Mouse (Mus musculus) lung, embryonic 16.5 days (tissue): ENCODE results near the gene Pias1. TPM values are rescaled to one million over a fixed set of nuclear protein-coding genes. Genes with fewer than 3 reads are reported as not detected.

ENCODE experiments used
- ATAC-seq: fragments of 200-750 bp; cut with Nextera tagmentation; 2 replicates; pipeline ENCODE4 v1.8.0; 2017; ENCODE audit warnings: low read depth, mild to moderate bottlenecking, moderate library complexity
- H3K27ac ChIP-seq: fragments of 300-500 bp; sonication (generic); 2 replicates; pipeline ENCODE4 v1.5.1; 2014; ENCODE audit warnings: mild to moderate bottlenecking, control low read depth, low read length
- H3K27me3 ChIP-seq: fragments of 300-500 bp; sonication (generic); 2 replicates; pipeline ENCODE4 v1.6.1; 2014; ENCODE audit warnings: low read depth, low read length, mixed read lengths; ENCODE audit not compliant: control insufficient read depth, insufficient read depth
- H3K36me3 ChIP-seq: fragments of 300-500 bp; sonication (generic); 2 replicates; pipeline ENCODE4 v1.6.1; 2014; ENCODE audit warnings: low read length; ENCODE audit not compliant: control insufficient read depth, insufficient read depth
- H3K4me1 ChIP-seq: fragments of 300-500 bp; sonication (generic); replicated peaks from 2 replicates; pipeline ENCODE4 v1.6.1; 2014; ENCODE audit warnings: low read length, mixed read lengths; ENCODE audit not compliant: control insufficient read depth, insufficient read depth
- H3K4me2 ChIP-seq: fragments of 300-500 bp; sonication (generic); 2 replicates; pipeline ENCODE4 v1.6.1; 2014; ENCODE audit warnings: low read depth, low read length, control low read depth
- H3K4me3 ChIP-seq: fragments of 300-500 bp; sonication (generic); 2 replicates; pipeline ENCODE4 v1.5.1; 2014; ENCODE audit warnings: mild to moderate bottlenecking, low read length, control low read depth
- H3K9ac ChIP-seq: fragments of 300-500 bp; sonication (generic); 2 replicates; pipeline ENCODE4 v1.6.1; 2014; ENCODE audit warnings: low read length, control low read depth
- H3K9me3 ChIP-seq: fragments of 300-500 bp; sonication (generic); 2 replicates; pipeline ENCODE4 v1.6.1; 2016; ENCODE audit warnings: low read length; ENCODE audit not compliant: control insufficient read depth
- WGBS: fragments of 180-500 bp; shearing (Covaris S2); extraction: QIAGEN DNeasy Blood & Tissue Kit; methylation state at CpG from one replicate; pipeline ENCODE4 v1.1.7; 2014; 5-methylcytosine and 5-hydroxymethylcytosine counted together
- polyA plus RNA-seq: library from polyadenylated mRNA; unstranded; fragments of >200 nt; fragmentation: Nextera tagmentation; extraction: Ambion mirVana; gene quantifications from 2 replicates; pipeline ENCODE4 v1.2.1, GENCODE M21; 2015

The Pias1 gene
- polyA plus RNA-seq, 1 experiment from 2014 or later = 91.8 TPM

DNA sequence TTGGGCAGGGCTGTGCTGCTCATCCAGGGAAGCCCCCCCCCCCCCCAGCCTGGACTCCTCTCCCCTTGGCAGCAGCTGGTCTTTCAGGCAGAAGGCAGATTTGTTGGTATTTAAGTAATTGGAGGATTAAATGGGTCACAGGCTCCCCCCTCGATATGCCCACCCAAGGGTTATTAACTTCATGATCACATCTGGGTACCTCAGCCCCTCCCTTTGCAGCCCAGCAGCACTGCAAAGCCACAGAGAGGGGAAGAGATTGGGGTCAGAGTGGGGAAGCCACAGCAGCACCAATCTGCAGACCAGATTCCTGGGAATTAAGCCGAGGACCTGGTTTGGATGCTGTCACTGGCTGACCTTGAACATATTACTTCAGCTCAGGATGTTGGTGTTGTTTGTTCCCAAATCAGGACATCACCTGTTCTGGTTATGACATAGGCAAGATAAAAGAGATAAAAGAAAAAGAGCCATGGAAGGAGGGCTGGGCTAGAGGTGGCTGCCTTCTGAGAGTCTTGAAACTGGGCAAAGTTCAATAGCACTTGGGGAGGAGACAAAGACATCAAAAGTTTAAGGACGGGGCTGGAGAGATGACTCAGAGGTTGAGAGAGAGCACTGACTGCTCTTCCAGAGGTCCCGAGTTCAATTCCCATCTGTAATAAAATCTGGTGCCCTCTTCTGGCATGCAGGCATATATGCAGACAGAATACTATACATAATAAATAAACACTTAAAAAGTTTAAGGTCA is 151.8 kb downstream of the Pias1 start:
- Histone ChIP-seq H3K4me1 (peaks cover 13% of the 10 kb centered on the region), H3K9me3 (no peaks in the 10 kb centered on the region), H3K9ac (no peak overlapping the region), H3K4me3 (no peak overlapping the region), H3K27me3 (no peaks in the 10 kb centered on the region), H3K4me2 (no peak overlapping the region), H3K36me3 (no peaks in the 10 kb centered on the region), H3K27ac (no peak overlapping the region)
- WGBS = 48% methylated on average over 4 of the region's 4 CpGs
- ATAC-seq = no peak

DNA sequence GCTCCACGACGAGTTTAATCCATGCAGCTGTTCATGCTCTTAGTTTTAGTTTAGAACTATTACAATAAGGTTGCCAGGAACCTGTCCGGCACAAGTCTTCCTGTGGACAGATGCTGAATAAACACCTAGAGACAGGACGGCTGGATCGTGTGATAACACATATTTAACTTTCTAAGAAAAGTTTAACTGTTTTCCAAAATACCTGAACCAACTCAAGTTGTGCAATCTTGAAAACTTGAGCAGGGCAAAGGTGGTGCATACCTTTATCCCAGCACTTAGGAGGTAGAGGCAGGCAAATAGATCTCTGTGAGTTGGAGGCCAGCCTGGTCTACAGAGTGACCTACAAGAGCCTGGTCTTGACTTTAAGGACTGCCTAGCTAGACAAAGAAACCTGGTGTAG is 152.8 kb downstream of the Pias1 start:
- H3K27ac ChIP-seq = no peak overlapping the region
- no peaks in the 10 kb centered on the region for H3K36me3 ChIP-seq
- no peak overlapping the region for H3K9ac ChIP-seq
- no peak overlapping the region for H3K4me3 ChIP-seq
- 38% methylated on average over 5 of the region's 5 CpGs for WGBS
- no peaks in the 10 kb centered on the region for H3K27me3 ChIP-seq
- no peak for ATAC-seq
- H3K4me2 ChIP-seq = no peak overlapping the region
- H3K4me1 ChIP-seq = peaks cover 13% of the 10 kb centered on the region
- H3K9me3 ChIP-seq = no peaks in the 10 kb centered on the region

DNA sequence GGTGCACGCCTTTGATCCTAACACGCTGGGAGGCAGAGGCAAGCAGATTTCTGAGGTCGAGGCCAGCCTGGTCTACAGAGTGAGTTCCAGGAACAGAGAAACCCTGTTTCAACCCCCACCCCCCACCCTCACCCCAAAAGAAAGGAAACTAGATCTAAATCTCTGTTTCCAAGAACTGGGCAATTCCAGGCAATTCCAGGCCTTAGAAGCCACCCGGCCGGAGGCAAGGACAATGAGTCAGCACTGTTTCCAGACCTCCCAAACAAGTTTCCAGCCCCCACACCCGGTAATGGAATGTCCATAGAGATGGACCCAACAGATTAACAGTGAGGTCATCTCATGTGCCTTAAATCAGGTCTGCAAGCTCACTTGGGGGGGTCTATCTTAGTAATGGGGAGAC is 157.8 kb downstream of the Pias1 start:
- Histone ChIP-seq H3K27me3 (no peaks in the 10 kb centered on the region), H3K4me2 (no peak overlapping the region), H3K36me3 (no peaks in the 10 kb centered on the region), H3K4me1 (peaks cover 11% of the 10 kb centered on the region), H3K4me3 (no peak overlapping the region), H3K27ac (no peak overlapping the region), H3K9me3 (no peaks in the 10 kb centered on the region), H3K9ac (no peak overlapping the region)
- no peak for ATAC-seq
- 79% methylated on average over 6 of the region's 6 CpGs for WGBS

DNA sequence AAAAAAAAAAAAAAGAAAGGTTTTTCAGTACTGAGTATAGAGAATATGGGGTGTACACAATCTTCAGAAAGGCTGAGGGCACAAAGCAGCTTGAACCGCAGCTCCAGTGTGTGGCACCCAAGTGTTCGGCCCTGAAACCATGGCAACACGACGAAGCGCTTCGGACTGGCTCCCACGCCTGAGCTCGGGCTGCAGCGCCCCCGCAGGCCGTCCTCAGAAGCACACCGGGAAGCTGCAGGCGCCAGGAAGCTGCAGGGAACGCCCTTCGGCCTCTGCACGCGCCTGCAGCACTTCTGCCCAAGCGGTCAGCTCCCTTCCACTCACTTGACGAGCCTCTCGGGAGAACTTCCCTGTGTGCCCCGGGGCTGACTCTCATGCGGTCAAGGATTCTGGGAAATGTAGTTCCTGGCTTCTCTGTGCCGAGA is 159.1 kb downstream of the Pias1 start:
- Histone ChIP-seq H3K4me1 (peaks cover 11% of the 10 kb centered on the region), H3K36me3 (no peaks in the 10 kb centered on the region), H3K9me3 (no peaks in the 10 kb centered on the region), H3K4me2 (peak overlapping the region; percentile 50), H3K9ac (no peak overlapping the region), H3K27ac (no peak overlapping the region), H3K4me3 (peak overlapping the region; percentile 29), H3K27me3 (no peaks in the 10 kb centered on the region)
- ATAC-seq = peak; percentile 98
- WGBS = under 1% methylated on average over 23 of the region's 23 CpGs

Other genes starting within 250 kb of the Pias1 start
- gene Fem1b, start 176.0 kb downstream of the Pias1 start, polyA plus RNA-seq = 18.7 and 19.8 TPM in 2 replicates
- 23.3 and 24.1 TPM in 2 replicates for gene Cln6, start 149.1 kb downstream of the Pias1 start, polyA plus RNA-seq
- gene Calml4, start 129.8 kb downstream of the Pias1 start, polyA plus RNA-seq = 9.7 and 11.3 TPM in 2 replicates
- gene Skor1, start 161.0 kb upstream of the Pias1 start, polyA plus RNA-seq = 0.09 TPM in 1 of 2 replicates, not detected in the other